Mouse (Mus musculus) lung, postnatal 14 days (tissue): ENCODE measurements at regions not wholly inside any gene's neighbourhood (a gene's known extent, or its start where the extent isn't known, plus 50 kb on each side); places are given as distances from the start of the nearest gene placed in this dataset.
A peak's percentile ranks its signal among the peaks of the same experiment; 100 is the strongest.

Experiments
- DNase-seq: peaks from one replicate; pipeline ENCODE4 v3.0.0; 2021

DNA sequence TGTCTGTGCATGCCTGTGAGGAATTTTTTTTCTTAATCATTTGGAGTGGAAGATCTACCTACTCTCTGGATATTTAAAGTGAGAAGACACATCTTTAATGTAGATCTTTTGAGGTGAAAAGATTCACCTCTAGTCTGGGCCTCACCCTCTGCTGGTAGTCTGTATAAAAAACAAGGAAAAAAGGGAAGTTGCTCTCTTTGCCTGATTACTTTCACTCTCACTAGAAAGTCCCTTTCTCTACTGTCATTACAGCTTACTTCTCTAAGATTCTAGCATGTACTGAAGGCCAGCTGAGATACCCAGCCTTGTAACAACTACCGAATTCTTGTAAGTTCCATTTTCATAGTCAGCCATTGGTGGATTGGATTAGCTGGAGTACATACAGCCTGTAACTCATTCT is 3791.9 kb downstream of the 9330182O14Rik start:
- DNase-seq: no peak

DNA sequence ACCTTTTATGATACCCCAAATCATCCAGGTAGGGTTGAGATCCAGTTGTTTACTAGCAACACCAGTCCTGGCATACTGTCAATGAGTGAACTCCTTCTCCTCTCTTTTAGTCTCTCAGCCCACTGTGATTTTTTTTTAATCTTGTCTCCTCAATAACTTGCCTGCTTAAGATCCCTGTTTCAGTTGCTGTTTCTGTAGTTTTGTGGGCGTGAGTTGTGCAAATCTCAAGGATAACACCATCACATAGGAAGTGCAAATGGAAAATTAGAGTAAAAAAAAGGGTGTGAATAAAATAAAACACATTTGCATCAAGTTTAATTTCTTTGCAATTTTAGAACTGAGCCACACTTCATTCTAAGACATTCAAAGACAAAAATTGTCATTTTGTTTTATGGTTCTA is 3799.4 kb downstream of the 9330182O14Rik start:
- DNase-seq: no peak

DNA sequence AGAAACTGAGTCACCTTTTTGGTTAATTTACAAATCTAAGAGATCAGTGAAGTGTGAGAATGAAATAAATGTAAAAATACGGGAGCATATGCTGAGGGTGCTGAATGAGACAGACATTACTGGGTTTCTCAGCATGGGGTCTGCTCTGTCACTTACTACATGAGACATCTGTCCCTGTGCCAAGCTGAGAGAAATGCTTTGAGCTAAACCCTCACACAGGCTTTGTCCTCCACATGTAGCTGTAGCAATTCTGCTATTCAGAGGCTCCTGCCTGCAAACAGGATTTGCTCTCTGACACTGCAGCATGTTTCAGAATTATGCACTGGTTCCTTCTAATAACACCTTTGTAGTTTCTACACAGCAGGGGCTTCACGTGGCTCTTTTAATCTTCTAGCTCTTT is 3806.3 kb downstream of the 9330182O14Rik start:
- DNase-seq: no peak

DNA sequence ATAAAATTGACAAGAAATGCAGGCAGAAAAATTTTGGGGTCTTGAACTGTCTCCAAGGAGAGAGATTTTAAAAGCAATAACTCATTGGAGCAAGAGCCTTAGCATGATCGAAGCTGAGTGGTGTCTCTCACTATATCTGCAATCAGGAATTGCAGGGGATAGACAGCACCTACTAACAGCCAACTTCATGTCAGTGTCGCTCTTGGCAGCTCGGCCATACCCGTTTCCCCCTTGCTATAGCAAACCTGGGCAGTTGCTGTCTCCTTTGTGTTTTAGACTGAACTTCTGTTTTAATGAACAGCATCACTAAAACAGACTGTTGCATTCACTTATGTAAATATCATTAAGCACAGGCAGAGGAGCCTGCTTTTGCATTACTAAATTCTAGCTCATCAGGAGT is 3806.7 kb downstream of the 9330182O14Rik start:
- no peak for DNase-seq

DNA sequence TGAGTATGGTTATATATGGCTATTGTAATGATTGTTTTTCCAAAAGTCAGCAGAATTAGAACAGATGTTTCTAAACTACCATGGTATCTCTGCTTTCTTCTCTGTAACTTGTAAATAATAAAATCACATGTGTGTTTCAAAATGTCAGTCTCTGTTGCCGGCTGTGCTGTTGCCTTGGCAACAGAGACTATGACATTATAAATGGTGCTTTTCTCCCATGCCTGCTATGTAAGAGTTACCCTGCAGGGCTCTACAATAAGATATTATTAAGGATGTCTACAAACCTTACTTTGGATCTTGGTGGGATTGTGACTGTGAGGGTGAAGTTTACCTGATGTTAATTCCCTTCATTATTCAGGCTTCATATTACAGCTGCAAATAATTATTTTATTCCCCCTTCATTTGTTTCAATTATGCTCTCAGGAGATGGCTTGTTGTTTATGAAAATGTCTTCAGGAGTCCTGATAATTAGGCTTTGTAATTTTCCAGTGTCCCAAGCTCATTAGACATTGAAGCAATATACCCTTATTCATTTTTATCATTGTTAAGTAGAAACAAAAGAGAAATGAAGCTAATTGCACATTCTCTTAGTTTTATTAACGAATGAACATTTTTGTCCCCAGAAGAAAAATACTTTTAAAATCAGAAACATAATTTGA is 3808.0 kb downstream of the 9330182O14Rik start:
- DNase-seq: no peak

DNA sequence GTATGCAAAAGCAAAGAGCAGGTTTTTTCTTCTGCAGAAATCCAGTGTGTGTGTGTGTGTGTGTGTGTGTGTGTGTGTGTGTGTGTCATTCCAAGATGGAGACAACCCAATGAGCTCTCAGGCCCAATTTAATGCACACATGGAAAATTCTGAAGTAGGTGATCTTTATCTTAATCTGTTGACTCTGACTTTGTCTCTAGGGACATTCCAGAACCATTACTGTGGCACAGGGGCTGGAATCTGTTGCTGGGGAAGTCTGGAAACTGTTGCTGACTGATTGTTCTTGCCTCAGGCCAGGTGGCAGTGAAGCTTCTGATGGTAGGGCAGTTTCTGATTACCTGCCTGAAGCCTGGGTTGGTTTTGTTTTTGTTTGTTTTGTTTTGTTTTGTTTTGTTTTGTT is 3850.8 kb downstream of the 9330182O14Rik start:
- DNase-seq: no peak

DNA sequence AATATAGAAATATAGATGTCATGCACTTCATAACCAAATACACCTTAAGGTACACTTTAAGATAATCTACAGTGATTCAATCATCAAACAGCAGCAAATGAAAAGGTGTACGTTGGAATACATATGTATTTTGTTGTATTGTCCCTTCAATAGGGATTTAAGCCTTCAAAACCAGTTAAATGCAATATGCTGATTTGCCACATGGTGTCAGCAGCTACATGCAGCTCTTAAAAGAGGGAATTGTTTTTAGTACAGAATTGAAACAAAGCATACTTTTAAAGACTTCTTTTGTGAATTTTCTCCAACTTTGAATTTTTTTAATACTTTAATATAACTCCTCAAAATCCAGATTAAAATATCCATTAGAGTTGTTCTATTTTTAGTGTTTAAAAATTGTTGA is 3857.1 kb downstream of the 9330182O14Rik start:
- DNase-seq: peak; percentile 5

DNA sequence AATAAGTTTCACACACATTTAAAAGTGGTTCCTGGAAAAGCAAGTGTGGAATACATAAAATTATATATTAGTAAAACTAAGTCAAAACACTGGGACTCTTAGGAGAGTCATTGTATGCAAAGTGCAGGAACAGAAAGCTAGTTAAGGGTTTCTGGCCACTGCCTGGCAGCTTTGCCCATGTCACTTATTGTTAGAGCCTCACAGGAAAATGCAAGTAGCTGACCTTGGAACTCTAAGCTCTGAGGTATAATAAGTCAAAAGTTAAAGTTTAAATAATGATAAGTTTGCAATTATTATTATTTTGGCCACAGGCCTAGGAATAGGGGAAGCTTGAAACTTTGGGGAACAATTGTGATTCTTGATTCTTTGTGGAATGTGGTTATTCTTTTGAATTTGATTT is 3858.8 kb downstream of the 9330182O14Rik start:
- no peak for DNase-seq

DNA sequence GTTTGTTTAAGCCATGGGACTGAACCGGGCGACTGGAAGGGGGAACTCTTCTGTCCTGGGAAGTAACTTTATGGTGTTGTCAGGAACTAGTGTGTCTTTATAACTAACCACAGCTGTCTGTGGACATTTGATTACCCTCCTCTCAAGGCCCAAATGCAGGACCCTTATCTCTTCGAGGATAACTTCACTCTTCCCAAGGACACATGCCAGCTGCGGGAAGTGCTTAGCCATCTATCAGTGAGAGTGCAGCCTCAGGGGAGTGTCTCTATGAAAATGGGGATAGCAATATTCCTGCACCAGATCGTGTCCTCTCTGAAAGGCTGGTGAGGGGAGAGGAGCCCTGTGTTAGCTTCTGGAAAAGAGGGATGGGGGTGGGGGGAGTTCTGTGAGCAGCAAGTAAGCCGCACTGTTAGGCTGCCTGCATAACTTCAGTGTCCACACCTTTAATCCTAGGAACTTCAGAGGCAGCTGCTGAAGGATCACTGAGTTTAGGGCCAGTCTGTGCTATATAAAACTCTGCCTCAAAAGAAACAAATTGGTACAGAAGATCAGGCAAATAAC is 3892.4 kb downstream of the 9330182O14Rik start:
- DNase-seq: no peak

DNA sequence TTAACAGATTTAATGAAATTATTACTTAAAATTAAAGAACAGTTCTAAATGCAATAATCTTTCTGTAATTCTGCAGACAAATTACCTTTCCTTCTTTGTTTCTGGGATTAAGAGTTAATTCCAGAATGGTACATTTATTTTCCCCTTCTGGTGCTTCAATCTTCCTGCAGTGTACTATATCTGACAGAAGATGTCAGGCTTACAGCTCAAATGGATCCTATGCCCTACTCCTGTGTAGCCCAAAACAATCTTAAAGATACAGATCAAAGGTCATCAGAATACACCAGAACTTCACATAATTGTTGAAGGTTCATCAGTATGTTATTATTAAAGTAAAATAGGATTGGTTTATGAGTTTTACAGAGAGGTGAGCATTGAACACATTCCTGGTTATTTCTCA is 3901.7 kb downstream of the 9330182O14Rik start:
- DNase-seq: no peak

DNA sequence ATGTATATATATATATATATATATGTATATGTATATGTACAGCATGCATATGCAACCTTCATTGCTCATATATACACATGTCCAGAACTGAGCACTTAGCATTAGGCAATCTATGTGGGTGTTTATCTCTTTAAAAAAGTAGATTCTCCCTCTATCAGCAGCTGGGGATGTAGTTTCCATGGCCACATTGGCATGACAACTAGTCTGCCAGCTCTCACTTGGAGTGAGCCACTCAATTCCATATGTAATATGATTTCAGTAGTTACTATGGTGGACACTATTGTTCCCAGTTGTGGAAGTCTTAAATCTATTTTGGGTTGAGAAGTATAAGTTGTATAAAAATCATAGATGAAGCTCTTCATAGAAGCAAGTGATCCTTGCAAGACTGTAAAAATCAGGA is 3903.7 kb downstream of the 9330182O14Rik start:
- no peak for DNase-seq

DNA sequence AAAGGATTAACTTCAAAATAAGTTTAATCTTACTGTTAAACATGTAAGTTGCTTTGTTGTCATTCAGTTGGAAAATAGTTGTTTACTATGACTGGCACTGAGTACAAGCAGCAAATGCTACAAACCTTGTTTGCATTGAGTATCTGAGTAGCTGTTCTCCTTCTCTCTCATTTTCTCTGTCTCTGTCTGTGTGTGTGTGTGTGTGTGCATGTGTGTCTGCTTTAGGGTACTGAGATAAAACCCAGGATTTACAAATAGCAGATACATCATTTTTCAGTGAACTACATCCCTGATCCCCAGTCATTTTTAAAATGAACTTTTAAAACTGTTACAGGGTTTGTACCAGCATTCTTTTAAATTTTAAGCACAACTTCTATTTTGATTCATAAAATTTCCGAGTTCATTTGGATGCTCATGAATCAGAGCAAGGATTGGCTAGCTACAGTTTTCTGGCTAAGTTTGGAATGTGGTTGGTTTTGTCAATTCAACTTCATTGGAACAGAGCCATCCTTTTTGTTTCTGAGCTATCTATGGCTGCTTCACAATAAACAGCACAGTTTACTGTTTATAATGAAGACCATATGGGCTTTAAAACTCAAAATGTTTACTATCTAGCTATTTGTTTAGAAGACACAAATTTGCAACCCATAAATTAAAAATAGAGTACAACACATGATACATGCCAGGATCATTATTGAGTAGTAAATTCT is 3916.6 kb downstream of the 9330182O14Rik start:
- no peak for DNase-seq

DNA sequence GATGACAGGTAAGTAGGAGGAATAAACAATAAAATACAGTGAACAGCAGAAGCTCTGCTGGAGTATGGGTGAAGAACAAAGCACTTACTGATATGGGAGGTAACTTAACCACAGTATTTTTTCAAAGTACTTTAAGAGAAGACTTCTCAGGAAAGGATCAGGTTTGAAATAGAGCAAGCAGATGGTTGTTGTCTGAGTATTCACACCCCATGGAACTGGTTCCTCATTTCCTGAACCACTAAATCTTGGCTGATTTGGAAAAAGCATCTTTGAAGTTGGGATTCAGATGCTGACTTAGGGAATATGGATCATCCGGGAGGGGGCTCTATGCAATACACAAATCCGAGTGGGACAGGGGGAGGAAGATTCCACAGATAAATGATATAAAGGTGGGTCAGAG is 3930.7 kb downstream of the 9330182O14Rik start:
- DNase-seq: no peak

DNA sequence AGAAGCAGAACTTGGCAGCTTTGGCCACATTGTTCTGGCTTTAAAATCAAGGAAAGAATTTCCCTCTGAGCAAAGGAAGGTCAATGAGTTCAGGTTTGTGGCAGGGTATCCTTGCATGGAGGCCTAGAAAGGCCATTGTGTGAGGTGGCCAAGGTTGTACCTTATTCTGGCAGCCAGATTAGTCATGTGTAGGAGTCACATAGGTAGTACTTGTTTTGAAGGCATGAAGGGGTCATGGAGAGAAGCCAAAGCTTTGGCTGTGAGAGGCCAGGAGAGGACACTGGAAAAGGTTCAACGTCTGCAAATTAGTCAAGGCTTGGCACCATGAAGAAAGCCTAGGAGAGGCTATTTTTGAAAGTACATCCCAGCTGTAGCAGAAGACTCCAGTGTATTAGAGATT is 3949.5 kb downstream of the 9330182O14Rik start:
- no peak for DNase-seq

DNA sequence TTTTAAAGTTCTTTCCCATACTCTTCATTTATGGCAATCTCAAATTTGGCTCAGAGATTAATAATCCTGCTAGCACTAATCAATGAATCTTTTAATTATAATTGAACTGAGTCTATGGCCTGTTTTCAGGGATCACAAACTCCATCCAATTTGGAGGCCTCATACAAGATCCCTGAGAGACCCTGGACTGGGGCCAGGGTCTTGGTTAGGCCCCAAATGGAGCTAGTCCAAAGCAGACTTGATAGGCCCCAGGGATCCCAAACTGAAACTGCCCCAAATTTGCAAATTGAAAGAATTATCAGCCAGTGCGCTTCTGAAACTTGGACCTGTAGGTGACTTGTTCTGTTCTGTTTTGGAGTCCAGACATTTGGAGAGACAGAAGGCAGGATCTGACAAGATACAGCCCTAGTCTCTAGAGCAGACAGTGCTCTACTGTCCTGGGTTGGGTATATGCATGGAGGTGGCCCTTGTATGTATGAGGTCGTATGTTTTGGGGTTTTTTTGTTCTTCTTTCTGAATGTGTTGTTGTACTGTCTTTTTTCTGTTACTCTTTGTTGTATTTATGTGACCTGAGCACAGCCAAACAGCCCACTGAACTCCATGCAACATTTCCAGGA is 3978.3 kb downstream of the 9330182O14Rik start:
- DNase-seq: no peak

DNA sequence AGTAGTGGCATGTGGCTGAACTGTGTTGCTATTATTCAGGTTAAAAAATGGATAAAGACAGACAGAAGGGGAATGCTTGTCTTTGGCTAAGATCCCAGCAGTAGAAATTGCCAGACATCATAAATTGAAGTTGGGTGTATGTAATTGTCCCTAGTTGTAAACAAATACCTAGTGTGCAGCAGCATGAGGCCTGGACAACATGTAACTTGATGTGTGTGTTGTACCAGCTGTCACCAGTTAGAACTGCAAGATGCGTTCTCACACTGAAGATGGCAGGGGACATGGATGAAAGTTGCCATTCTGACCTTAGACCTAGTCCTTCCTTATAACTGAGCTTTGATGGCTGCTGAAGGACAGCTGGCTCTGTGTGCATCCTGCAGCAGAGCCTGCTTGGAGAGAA is 4000.0 kb downstream of the 9330182O14Rik start:
- DNase-seq: no peak
